Mouse (Mus musculus) CH12.LX (cell line): ENCODE results near the gene Pdcd1lg2.

ENCODE experiments used
- CHD1 ChIP-seq: IDR thresholded peaks from 2 replicates; pipeline ENCODE4 v1.6.1; 2012; ENCODE audit warnings: low read depth, low read length, improper control_type of control experiment, inconsistent platforms
- CTCF ChIP-seq, 2 experiments: IDR thresholded peaks in 1 of 2; conservative IDR thresholded peaks in 1 of 2; 2 replicates each; pipeline ENCODE4 v1.5.1; 2011 to 2012; ENCODE audit warnings: low read depth in 2 of 2, low read length in 2 of 2, improper control_type of control experiment in 1 of 2, inconsistent platforms in 1 of 2, mild to moderate bottlenecking in 1 of 2, moderate library complexity in 1 of 2
- EP300 ChIP-seq: IDR thresholded peaks from 2 replicates; pipeline ENCODE4 v1.6.1; 2011; ENCODE audit warnings: low read length, improper control_type of control experiment
- HCFC1 ChIP-seq: IDR thresholded peaks from 2 replicates; pipeline ENCODE4 v1.6.1; 2012; ENCODE audit warnings: low read depth, mild to moderate bottlenecking, inconsistent platforms, low read length, improper control_type of control experiment
- KAT2A ChIP-seq: IDR thresholded peaks from 2 replicates; pipeline ENCODE4 v1.6.1; 2012; ENCODE audit warnings: low read length, improper control_type of control experiment, inconsistent platforms; ENCODE audit not compliant: insufficient replicate concordance
- MAX ChIP-seq: IDR thresholded peaks from 2 replicates; pipeline ENCODE4 v1.6.1; 2011; ENCODE audit warnings: low read length, improper control_type of control experiment
- MEF2A ChIP-seq: IDR thresholded peaks from 2 replicates; pipeline ENCODE4 v1.6.1; 2014; ENCODE audit warnings: low read depth, mild to moderate bottlenecking, inconsistent platforms, low read length, improper control_type of control experiment, borderline replicate concordance
- MYC ChIP-seq: IDR thresholded peaks from 2 replicates; pipeline ENCODE4 v1.6.1; 2011; ENCODE audit warnings: low read depth, mild to moderate bottlenecking, improper control_type of control experiment, low read length
- NELFE ChIP-seq: IDR thresholded peaks from 2 replicates; pipeline ENCODE4 v1.6.1; 2011; ENCODE audit warnings: low read depth, low read length, improper control_type of control experiment
- POLR2A ChIP-seq: IDR thresholded peaks from 2 replicates; pipeline ENCODE4 v1.6.1; 2011; ENCODE audit warnings: low read depth, mild to moderate bottlenecking, improper control_type of control experiment, low read length
- SMC3 ChIP-seq: IDR thresholded peaks from 2 replicates; pipeline ENCODE4 v1.6.1; 2011; ENCODE audit warnings: low read depth, low read length, improper control_type of control experiment
- TBP ChIP-seq: conservative IDR thresholded peaks from 2 replicates; pipeline ENCODE4 v1.6.1; 2011; ENCODE audit warnings: low read depth, low read length, improper control_type of control experiment
- TCF12 ChIP-seq: IDR thresholded peaks from 2 replicates; pipeline ENCODE4 v1.6.1; 2014; ENCODE audit warnings: low read depth, mild to moderate bottlenecking, inconsistent platforms, low read length, improper control_type of control experiment

GRCm38 (mm10) chr19:29472424-29472823 lies 61.7 kb downstream of the Pdcd1lg2 start:
- TF ChIP-seq EP300 (no peak), CHD1 (no peak), NELFE (no peak), HCFC1 (no peak), KAT2A (no peak), TCF12 (no peak), TBP (no peak), CTCF (conservative IDR thresholded peaks at IDR 0.05 in 1 of 2, IDR thresholded peaks at IDR 0.05 in 1 of 2; ENCODE audit: low read depth in 2 of 2, low read length in 2 of 2) (no peak), MAX (no peak), POLR2A (no peak), SMC3 (no peak), MYC (no peak), MEF2A (no peak)
